Mouse (Mus musculus) central nervous system, embryonic 18 days (tissue): ENCODE measurements around the gene Ell2. TPM values are rescaled to one million over a fixed set of nuclear protein-coding genes. Genes with fewer than 3 reads are reported as not detected.

ENCODE experiments used
- polyA plus RNA-seq: library from polyadenylated mRNA; depleted of rRNA; stranded (reverse); fragments of >200 nt; gene quantifications from 2 replicates; pipeline ENCODE4 v1.2.3, GENCODE M21; 2012; rRNA removed

Gene Ell2
- 1.6 and 1.9 TPM in 2 replicates for polyA plus RNA-seq

DNA sequence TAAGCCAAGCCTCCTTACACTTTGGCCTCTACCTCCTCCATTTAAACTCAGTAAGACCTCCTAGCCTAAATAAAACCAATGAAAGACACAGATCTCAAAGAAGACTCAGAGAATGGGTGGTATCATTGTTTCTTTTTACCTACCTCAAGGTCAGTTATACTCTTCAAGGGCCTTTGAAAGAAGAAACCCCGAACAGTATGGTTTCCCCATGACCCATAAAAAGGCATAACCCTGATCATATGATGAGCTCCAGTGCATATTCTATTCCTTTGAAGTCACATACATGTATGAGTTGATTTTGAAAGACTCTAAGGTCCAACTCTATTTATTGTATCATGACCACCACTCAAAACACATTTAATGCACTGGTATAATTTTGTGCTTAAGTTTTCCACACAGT is at the start of gene Ell2:
Ell2 (plus strand) TSS at position 301 of the 400 bp plus-strand sequence.

Other genes with a start within 250 kb of the Ell2 start
- gene Glrx, start 133.1 kb downstream of the Ell2 start, polyA plus RNA-seq = 40.8 and 46.8 TPM in 2 replicates
- 19.2 and 19.3 TPM in 2 replicates for gene Rhobtb3, start 237.2 kb downstream of the Ell2 start, polyA plus RNA-seq